Mouse (Mus musculus) myocyte (in vitro differentiated cells): Measurements from ENCODE around the gene Cxcr1. TPM values are rescaled to one million over a fixed set of nuclear protein-coding genes. Genes with fewer than 3 reads are reported as not detected.
A peak's percentile ranks its signal among the peaks of the same experiment; 100 is the strongest.

ENCODE experiments used
- H3K27me3 ChIP-seq: one replicate; pipeline ENCODE4 v1.6.1; 2011; ENCODE audit not compliant: control insufficient read depth, insufficient read depth, insufficient read length
- H3K36me3 ChIP-seq: one replicate; pipeline ENCODE4 v1.6.1; 2011; ENCODE audit not compliant: control insufficient read depth, insufficient read depth
- H3K4me2 ChIP-seq: one replicate; pipeline ENCODE4 v1.6.1; 2011; ENCODE audit warnings: low read depth, control low read depth
- H3K4me3 ChIP-seq: one replicate; pipeline ENCODE4 v1.5.1; 2011; ENCODE audit warnings: mild to moderate bottlenecking, control low read depth, moderate library complexity
- H3K79me2 ChIP-seq: one replicate; pipeline ENCODE4 v1.6.1; 2011; ENCODE audit not compliant: control insufficient read depth, insufficient read depth
- H3ac ChIP-seq: one replicate; pipeline ENCODE4 v1.6.1; 2011; ENCODE audit not compliant: control insufficient read depth, insufficient read length
- CEBPB ChIP-seq: IDR thresholded peaks from 2 replicates; pipeline ENCODE4 v1.6.1; 2011; ENCODE audit warnings: mild to moderate bottlenecking, moderate library complexity; ENCODE audit not compliant: poor library complexity, insufficient read depth, severe bottlenecking
- E2F4 ChIP-seq: IDR thresholded peaks from one replicate; pipeline ENCODE4 v1.6.1; 2011; ENCODE audit warnings: mild to moderate bottlenecking, control low read depth, moderate library complexity; ENCODE audit not compliant: insufficient read depth
- MAX ChIP-seq: IDR thresholded peaks from one replicate; pipeline ENCODE4 v1.6.1; 2011; ENCODE audit warnings: low read depth, mild to moderate bottlenecking, control low read depth
- MYOD1 ChIP-seq, 3 experiments: IDR thresholded peaks; one replicate each; pipeline ENCODE4 v1.6.1; 2011; ENCODE audit warnings: control low read depth in 2 of 3, low read depth in 2 of 3, mild to moderate bottlenecking in 2 of 3, moderate library complexity in 1 of 3; ENCODE audit not compliant: insufficient read length in 2 of 3, control insufficient read depth in 1 of 3
- MYOG ChIP-seq, 3 experiments: IDR thresholded peaks; one replicate each; pipeline ENCODE4 v1.6.1; 2011; ENCODE audit warnings: control low read depth in 2 of 3, low read depth in 2 of 3, mild to moderate bottlenecking in 2 of 3; ENCODE audit not compliant: insufficient read length in 2 of 3, control insufficient read depth in 1 of 3, insufficient read depth in 1 of 3
- POLR2A ChIP-seq: IDR thresholded peaks from one replicate; pipeline ENCODE4 v1.6.1; 2011; ENCODE audit warnings: low read depth, mild to moderate bottlenecking, control low read depth, moderate library complexity; ENCODE audit not compliant: insufficient read length
- POLR2AphosphoS2 ChIP-seq: IDR thresholded peaks from one replicate; pipeline ENCODE4 v1.6.1; 2011; ENCODE audit warnings: low read depth, control low read depth; ENCODE audit not compliant: insufficient read length
- REST ChIP-seq: IDR thresholded peaks from one replicate; pipeline ENCODE4 v1.6.1; 2011; ENCODE audit warnings: mild to moderate bottlenecking, control low read depth, moderate library complexity; ENCODE audit not compliant: insufficient read depth, insufficient read length
- SRF ChIP-seq: IDR thresholded peaks from one replicate; pipeline ENCODE4 v1.6.1; 2011; ENCODE audit warnings: low read depth; ENCODE audit not compliant: control insufficient read depth, insufficient read length
- TCF12 ChIP-seq: IDR thresholded peaks from one replicate; pipeline ENCODE4 v1.6.1; 2011; ENCODE audit warnings: mild to moderate bottlenecking, control low read depth; ENCODE audit not compliant: poor library complexity, insufficient read depth, severe bottlenecking
- TCF3 ChIP-seq: IDR thresholded peaks from one replicate; pipeline ENCODE4 v1.6.1; 2011; ENCODE audit warnings: low read depth, control low read depth; ENCODE audit not compliant: insufficient read length
- USF1 ChIP-seq: IDR thresholded peaks from one replicate; pipeline ENCODE4 v1.6.1; 2011; ENCODE audit warnings: low read depth, mild to moderate bottlenecking, control low read depth, moderate library complexity
- polyA plus RNA-seq: library from polyadenylated mRNA; unstranded; fragments of >200 nt; fragmentation: generic; extraction: Trizol; gene quantifications from one replicate; pipeline ENCODE4 v1.2.1, GENCODE M21; 2012; ENCODE audit warnings: missing spikeins

The Cxcr1 gene
- polyA plus RNA-seq, result not detected

DNA sequence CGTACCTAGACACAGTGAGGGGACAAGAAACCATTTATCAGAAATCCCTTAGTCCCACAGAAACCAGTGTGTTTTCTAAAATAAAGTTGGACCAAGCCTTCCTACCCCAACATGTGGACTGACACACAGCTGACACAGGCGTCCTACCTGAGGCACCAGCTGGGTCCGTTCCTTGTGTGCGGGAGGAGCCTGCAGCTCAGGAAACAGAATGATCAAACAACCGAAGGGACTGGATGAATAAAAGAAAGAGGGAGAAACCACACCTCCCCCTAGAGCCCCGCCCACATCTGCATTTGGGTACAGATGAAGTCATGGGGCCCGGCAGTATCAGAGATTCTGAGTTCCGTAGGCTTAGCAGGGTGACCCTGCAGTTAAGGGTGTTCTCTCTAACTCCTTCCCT lies at the start of gene Cxcr1:
Gene Cxcr1 (minus strand): TSS at position 187 of the 400 bp plus-strand sequence.
- Histone ChIP-seq H3K27me3 (peaks cover 12% of the 10 kb centered on the region), H3ac (no peak within 1 kb of the TSS), H3K4me2 (no peak within 1 kb of the TSS), H3K79me2 (no peaks in the 10 kb centered on the region), H3K36me3 (no peaks in the 10 kb centered on the region), H3K4me3 (no peak within 1 kb of the TSS)
- TF ChIP-seq POLR2AphosphoS2 (no peak), SRF (no peak), MAX (no peak), REST (no peak), CEBPB (no peak), TCF12 (no peak), E2F4 (no peak), TCF3 (no peak), USF1 (no peak), MYOD1 (IDR thresholded peaks at IDR 0.05; ENCODE audit: control insufficient read depth in 1 of 3, insufficient read length in 2 of 3, low read depth in 2 of 3) (no peak), MYOG (IDR thresholded peaks at IDR 0.05; ENCODE audit: control insufficient read depth in 1 of 3, insufficient read depth in 1 of 3, insufficient read length in 2 of 3, low read depth in 2 of 3) (no peak), POLR2A (no peak)

DNA sequence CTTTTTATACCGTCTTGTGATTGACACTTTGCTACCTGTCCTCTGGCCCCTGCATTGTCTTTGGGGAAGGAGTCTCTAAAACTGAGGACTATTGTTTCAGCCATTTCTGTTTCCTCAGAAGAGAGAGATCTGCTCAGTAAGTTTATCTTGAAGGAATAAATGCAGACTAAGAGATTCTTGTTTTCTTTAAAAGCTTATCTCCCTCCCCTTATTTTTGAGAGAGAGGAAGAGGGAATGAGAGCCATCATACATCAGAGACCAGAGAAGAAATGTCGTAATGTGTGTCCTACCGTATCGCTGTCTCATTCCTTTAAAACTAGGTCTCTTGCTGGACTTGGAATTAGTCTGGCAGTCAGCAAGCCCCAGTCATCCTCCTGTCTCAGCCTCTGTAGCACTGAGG lies 46.4 kb upstream of the Cxcr1 start:
- peak overlapping the region; percentile 92 for H3K4me2 ChIP-seq
- no peak overlapping the region for H3ac ChIP-seq
- TF ChIP-seq POLR2AphosphoS2 (no peak), MAX (no peak), SRF (no peak)
- H3K36me3 ChIP-seq, result no peaks in the 10 kb centered on the region
- no peaks in the 10 kb centered on the region for H3K27me3 ChIP-seq
- peaks cover 93% of the 10 kb centered on the region for H3K79me2 ChIP-seq
- H3K4me3 ChIP-seq, result no peak overlapping the region

DNA sequence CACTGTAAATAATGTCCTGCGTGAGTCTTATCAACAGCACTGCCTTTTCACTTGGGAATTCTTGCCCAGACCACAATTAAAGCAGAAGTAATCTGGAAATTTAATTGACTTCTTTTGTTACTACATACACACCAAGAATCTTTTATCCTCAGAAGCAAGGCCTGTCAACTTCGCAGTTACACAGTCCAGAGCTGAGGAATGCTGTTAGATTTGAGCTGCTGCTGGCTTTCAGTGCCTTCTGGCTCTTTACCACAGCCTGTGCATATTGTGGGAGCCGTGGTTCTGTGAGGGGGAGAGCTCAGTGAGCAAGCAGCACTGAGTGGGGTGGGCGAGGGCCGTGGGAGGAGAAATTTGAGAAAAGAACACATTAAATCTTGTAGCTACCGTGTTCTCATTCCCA lies 45.9 kb upstream of the Cxcr1 start:
- no peak overlapping the region for H3K4me3 ChIP-seq
- no peak for TF ChIP-seq MYOG (IDR thresholded peaks at IDR 0.05; ENCODE audit: control insufficient read depth in 1 of 3, insufficient read depth in 1 of 3, insufficient read length in 2 of 3, low read depth in 2 of 3)
- TF ChIP-seq TCF12, result no peak
- TF ChIP-seq POLR2AphosphoS2, result no peak
- TF ChIP-seq REST, result no peak
- no peak for TF ChIP-seq E2F4
- TF ChIP-seq POLR2A, result no peak
- TF ChIP-seq SRF, result no peak
- no peak for TF ChIP-seq TCF3
- no peak for TF ChIP-seq MAX
- TF ChIP-seq MYOD1 (IDR thresholded peaks at IDR 0.05; ENCODE audit: control insufficient read depth in 1 of 3, insufficient read length in 2 of 3, low read depth in 2 of 3), result no peak
- peak overlapping the region; percentile 92 for H3K4me2 ChIP-seq
- H3ac ChIP-seq, result no peak overlapping the region
- H3K27me3 ChIP-seq, result no peaks in the 10 kb centered on the region
- H3K36me3 ChIP-seq, result no peaks in the 10 kb centered on the region
- peaks cover 88% of the 10 kb centered on the region for H3K79me2 ChIP-seq

DNA sequence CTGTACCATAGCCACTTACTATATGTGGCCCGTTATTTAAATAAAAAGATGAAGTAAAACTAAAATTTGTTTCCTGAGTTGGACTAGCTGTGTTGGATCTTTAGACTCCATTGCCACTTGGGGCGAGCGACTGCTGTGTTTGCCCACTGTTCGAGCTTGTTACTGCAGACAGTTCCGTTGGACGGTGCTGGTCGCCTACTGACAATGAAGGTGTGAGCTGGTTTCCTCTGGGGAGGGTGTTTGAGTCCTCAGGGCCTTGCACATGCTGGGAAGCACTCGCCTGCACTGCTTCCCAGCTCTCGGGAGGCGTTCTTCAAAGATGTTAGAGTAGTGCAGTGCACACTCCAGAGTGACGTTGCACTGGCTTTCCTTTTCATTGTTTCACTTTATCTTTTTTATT lies 45.2 kb upstream of the Cxcr1 start:
- H3K27me3 ChIP-seq, result no peaks in the 10 kb centered on the region
- no peak for TF ChIP-seq MAX
- TF ChIP-seq E2F4, result no peak
- no peak for TF ChIP-seq TCF3
- TF ChIP-seq REST, result no peak
- TF ChIP-seq POLR2A, result no peak
- TF ChIP-seq TCF12, result no peak
- TF ChIP-seq SRF, result no peak
- no peak for TF ChIP-seq MYOG (IDR thresholded peaks at IDR 0.05; ENCODE audit: control insufficient read depth in 1 of 3, insufficient read depth in 1 of 3, insufficient read length in 2 of 3, low read depth in 2 of 3)
- no peak for TF ChIP-seq CEBPB
- no peak for TF ChIP-seq MYOD1 (IDR thresholded peaks at IDR 0.05; ENCODE audit: control insufficient read depth in 1 of 3, insufficient read length in 2 of 3, low read depth in 2 of 3)
- no peak for TF ChIP-seq USF1
- TF ChIP-seq POLR2AphosphoS2, result no peak
- H3K79me2 ChIP-seq, result peaks cover 81% of the 10 kb centered on the region
- H3K4me2 ChIP-seq, result peak overlapping the region; percentile 92
- H3K4me3 ChIP-seq, result peak overlapping the region; percentile 98
- no peaks in the 10 kb centered on the region for H3K36me3 ChIP-seq
- H3ac ChIP-seq, result no peak overlapping the region

DNA sequence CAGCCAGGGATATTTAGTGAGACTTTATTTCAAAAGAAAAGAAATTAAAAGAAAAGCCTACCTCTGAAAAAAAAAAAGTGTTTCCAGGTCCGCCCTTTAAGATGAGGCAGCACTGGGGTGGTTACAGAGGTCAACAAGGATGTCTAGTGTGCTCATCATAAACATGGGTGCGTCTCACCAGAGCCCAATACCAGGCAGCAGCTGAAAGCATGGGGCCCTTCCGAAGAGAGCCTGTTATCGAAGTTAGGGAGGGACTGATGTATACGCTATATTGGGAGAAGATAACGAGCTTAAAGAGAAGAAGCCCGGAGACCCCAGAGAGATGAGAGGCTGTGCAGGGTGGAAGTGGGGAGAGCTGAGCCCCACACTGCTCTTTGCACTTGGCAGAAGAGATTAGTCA lies 44.7 kb upstream of the Cxcr1 start:
- Histone ChIP-seq H3K79me2 (peaks cover 77% of the 10 kb centered on the region), H3K36me3 (no peaks in the 10 kb centered on the region), H3K4me2 (peak overlapping the region; percentile 92), H3K4me3 (peak overlapping the region; percentile 98), H3ac (no peak overlapping the region), H3K27me3 (no peaks in the 10 kb centered on the region)
- TF ChIP-seq CEBPB, result no peak
- TF ChIP-seq TCF12, result no peak
- TF ChIP-seq E2F4, result no peak
- no peak for TF ChIP-seq SRF
- no peak for TF ChIP-seq MAX
- no peak for TF ChIP-seq POLR2AphosphoS2
- no peak for TF ChIP-seq TCF3
